Mouse (Mus musculus): ENCODE data around the gene Gm26727. TPM values are rescaled to one million over a fixed set of nuclear protein-coding genes. Genes with fewer than 3 reads are reported as not detected.
"Not testable (repeated sequence)": the region's sequence is repeated elsewhere in the genome, so short reads cannot be mapped to it uniquely, and the experiment has no call there.

Gene Gm26727
- not detected for total RNA-seq (2022)

- no peak for DNase-seq (ENCODE audit: low spot score in 2 of 2)
Observed at GRCm38 (mm10) chr2:67433081-67433480, at the start of gene Gm26727. TSS of gene Gm26727 (minus strand) at chr2:67433181.

DNA sequence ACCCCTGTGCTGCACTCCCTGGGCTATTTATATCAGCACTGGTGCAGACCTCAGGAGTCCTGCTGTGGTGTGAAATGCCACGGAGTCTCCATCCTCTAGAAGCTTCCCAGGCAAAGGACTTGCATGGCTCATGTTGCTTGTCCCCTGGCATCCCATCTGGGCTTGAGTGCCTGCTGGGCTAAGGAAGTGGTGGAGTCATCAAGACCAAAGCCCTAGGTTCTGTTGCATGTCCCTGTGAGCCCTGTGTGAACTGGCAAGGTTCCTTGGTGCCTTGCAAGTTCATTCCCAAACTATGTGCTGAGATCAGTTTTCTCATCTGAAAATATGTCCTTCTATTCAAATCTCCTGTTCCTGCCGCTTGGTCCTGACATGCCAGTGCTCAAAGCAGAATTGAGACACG lies 48.1 kb upstream of the Gm26727 start:
- DNase-seq (ENCODE audit: low spot score in 2 of 2) = peak; percentile 70 to 83

- no peak for DNase-seq (ENCODE audit: low spot score in 2 of 2)
Observed at GRCm38 (mm10) chr2:67477753-67478152, 44.8 kb upstream of the Gm26727 start.

- DNase-seq (ENCODE audit: low spot score in 2 of 2) = not testable (repeated sequence)
Observed at GRCm38 (mm10) chr2:67470030-67470429, 37.0 kb upstream of the Gm26727 start.

GRCm38 (mm10) chr2:67467036-67467435 lies 34.1 kb upstream of the Gm26727 start:
- DNase-seq (ENCODE audit: low spot score in 2 of 2) = no peak

GRCm38 (mm10) chr2:67460857-67461256 lies 27.9 kb upstream of the Gm26727 start:
- no peak for DNase-seq (ENCODE audit: low spot score in 2 of 2)

- peak; percentile 13 to 38 for DNase-seq (ENCODE audit: low spot score in 2 of 2)
Observed at GRCm38 (mm10) chr2:67447206-67447605, 14.2 kb upstream of the Gm26727 start.

- DNase-seq (ENCODE audit: low spot score in 2 of 2) = no peak
Observed at GRCm38 (mm10) chr2:67446772-67447171, 13.8 kb upstream of the Gm26727 start.

GRCm38 (mm10) chr2:67445780-67446179 lies 12.8 kb upstream of the Gm26727 start, which contains the start of gene Xirp2:
TSS of gene Xirp2 (plus strand) at chr2:67446002.
- peak; percentile 40 to 54 for DNase-seq (ENCODE audit: low spot score in 2 of 2)

- DNase-seq (ENCODE audit: low spot score in 2 of 2) = no peak
Observed at GRCm38 (mm10) chr2:67438309-67438708, 5.3 kb upstream of the Gm26727 start.

- no peak for DNase-seq (ENCODE audit: low spot score in 2 of 2)
Observed at GRCm38 (mm10) chr2:67422799-67423198, 10.2 kb downstream of the Gm26727 start.

DNA sequence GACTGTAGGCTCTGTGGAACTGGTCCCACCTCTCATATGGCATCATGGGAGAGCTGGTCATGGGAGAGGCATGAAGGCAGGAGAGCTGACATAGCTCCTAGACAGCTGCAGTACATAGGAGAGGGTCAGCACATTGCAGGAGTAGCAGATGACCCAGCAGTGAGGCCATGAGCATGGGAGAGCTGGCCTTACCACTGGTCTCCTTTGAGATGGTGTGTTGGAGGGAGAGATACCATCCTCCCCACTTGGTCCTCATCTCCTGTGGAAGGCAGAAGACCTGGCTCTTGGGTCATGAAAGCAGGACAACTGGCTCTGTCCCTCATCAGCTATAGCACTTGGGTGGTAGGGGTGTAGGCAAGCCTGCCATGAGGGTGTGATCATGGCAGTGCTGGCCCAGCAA lies 12.1 kb downstream of the Gm26727 start:
- DNase-seq (ENCODE audit: low spot score in 2 of 2) = no peak

DNA sequence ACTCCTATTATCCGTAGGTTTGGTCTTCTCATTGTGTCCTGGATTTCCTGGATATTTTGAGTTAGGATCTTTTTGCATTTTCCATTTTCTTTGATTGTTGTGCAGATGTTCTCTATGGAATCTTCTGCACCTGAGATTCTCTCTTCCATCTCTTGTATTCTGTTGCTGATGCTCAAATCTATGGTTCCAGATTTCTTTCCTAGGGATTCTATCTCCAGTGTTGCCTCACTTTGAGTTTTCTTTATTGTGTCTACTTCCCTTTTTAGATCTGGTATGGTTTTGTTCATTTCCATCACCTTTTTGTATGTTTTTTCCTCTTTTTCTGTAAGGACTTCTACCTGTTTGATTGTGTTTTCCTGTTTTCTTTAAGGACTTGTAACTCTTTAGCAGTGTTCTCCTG lies 19.6 kb downstream of the Gm26727 start, which contains the start of gene Gm21830:
Gene Gm21830 (plus strand): TSS at position 301 of the 400 bp plus-strand sequence.
- not testable (repeated sequence) for DNase-seq (ENCODE audit: low spot score in 2 of 2)

Other genes starting within 250 kb of the Gm26727 start
- not detected for gene Gm21830, start 19.5 kb downstream of the Gm26727 start, total RNA-seq (2022)
- gene Xirp2, start 12.8 kb upstream of the Gm26727 start, total RNA-seq (2022) = 1,000 to 10,000 TPM in 3 of 4 experiments, 100 to 1,000 TPM in 1; 987 to 1,235 (median 1,149) TPM
- 1 to 10 TPM; 1.8 to 3.4 (median 2.9) TPM for gene B3galt1, start 132.7 kb upstream of the Gm26727 start, total RNA-seq (2022)